ENCODE assay signal across 31 mouse cellular contexts in genomic region chr14:12004061-12004460, GRCm38 (mm10).
DNase-seq lines count a peak whose midpoint lies in the region; ATAC-seq and TF ChIP-seq lines count a peak whose summit lies in the region.
"Had no signal": no experiment of that assay in that cellular context is flagged by ENCODE, and none has a peak within 500 bp of the region (broad histone marks: within the 10 kb centered on the region; RNA-seq: fewer than 3 reads in every experiment).

No protein-coding gene starts in this region.

- TF ChIP-seq POLR2A in heart, adult 2 months (IDR thresholded peaks at IDR 0.05; ENCODE audit: insufficient read depth, low read depth, low read length): no peak

- intact Hi-C loops in left cerebral cortex, postnatal 25 days (cut with DNase I): no loop called here
- intact Hi-C loops in heart, adult 2 months (cut with DNase I): no loop called here

- no peak overlapping the region for H3K4me3 ChIP-seq in heart, adult 2 months
- H3K4me3 ChIP-seq: embryonic facial prominence, embryonic 12.5 days; heart, embryonic 13.5 days; limb, embryonic 12.5 days; liver, embryonic 15.5 days; midbrain, embryonic 10.5 days; midbrain, embryonic 15.5 days had no signal

- peak; percentile 96 for ATAC-seq in frontal cortex, adult (ENCODE audit: low TSS enrichment)
- ATAC-seq: activated CD4-positive, CD25-positive, alpha-beta regulatory T cell, adult 4 months; forebrain, embryonic 14.5 days; midbrain, embryonic 15.5 days had no signal

- H3K4me1 ChIP-seq in heart, adult 2 months (ENCODE audit: control insufficient read depth, insufficient read depth, low read length): no peaks in the 10 kb centered on the region
- H3K4me1 ChIP-seq: embryonic facial prominence, embryonic 12.5 days; limb, embryonic 12.5 days; liver, embryonic 15.5 days; midbrain, embryonic 10.5 days; midbrain, embryonic 15.5 days had no signal

- no peak for TF ChIP-seq EP300 in heart, adult 2 months (IDR thresholded peaks at IDR 0.05; ENCODE audit: insufficient read depth, low read depth, low read length)

- 87% methylated on average over 4 of the region's 4 CpGs for WGBS in heart, adult 2 months

- no peak overlapping the region for H3K9ac ChIP-seq in heart, adult 2 months (ENCODE audit: low read depth, low read length)
- H3K9ac ChIP-seq: embryonic facial prominence, embryonic 12.5 days; heart, embryonic 13.5 days; hindbrain, embryonic 14.5 days; limb, embryonic 12.5 days; liver, embryonic 15.5 days; lung, embryonic 14.5 days; midbrain, embryonic 15.5 days had no signal

- no peak for TF ChIP-seq CTCF in heart, adult 2 months (IDR thresholded peaks at IDR 0.05)

- H3K27me3 ChIP-seq in heart, adult 2 months (ENCODE audit: control insufficient read depth, insufficient read depth, low read length): no peaks in the 10 kb centered on the region
- H3K27me3 ChIP-seq: CH12.LX; embryonic facial prominence, embryonic 12.5 days; heart, embryonic 13.5 days; limb, embryonic 12.5 days; liver, embryonic 15.5 days; midbrain, embryonic 15.5 days had no signal

- no peak for DNase-seq in frontal cortex, postnatal 10 days (ENCODE audit: low spot score in 2 of 2)
- DNase-seq in right cerebral cortex, adult 18-20 months: peak; percentile 59
- no peak for DNase-seq in right cerebral cortex, postnatal 14 days
- DNase-seq in left cerebral cortex, postnatal 25 days (ENCODE audit: low spot score in 2 of 2): peak; percentile 43 to 85
- no peak for DNase-seq in cerebellum, postnatal 14 days
- DNase-seq in lung, postnatal 4 days: no peak
- DNase-seq in heart, adult 2 months: no peak
- DNase-seq: adrenal gland, adult 2 months; adrenal gland, postnatal 36 days; cerebellum, adult 9-10 months; embryo, embryonic 11 days; gastrocnemius, postnatal 10 days; heart, postnatal 10 days; kidney, adult 11 months; kidney, postnatal 14 days; lung, embryonic 14.5 days; lung, postnatal 14 days; spleen, adult 18-20 months; thymus, adult 18-20 months; thymus, postnatal 36 days had no signal

- H3K36me3 ChIP-seq in heart, adult 2 months (ENCODE audit: control insufficient read depth, insufficient read depth, low read length): no peaks in the 10 kb centered on the region
- H3K36me3 ChIP-seq: embryonic facial prominence, embryonic 12.5 days; heart, embryonic 13.5 days; limb, embryonic 12.5 days; liver, embryonic 15.5 days; midbrain, embryonic 10.5 days; midbrain, embryonic 15.5 days had no signal

- H3K27ac ChIP-seq in heart, adult 2 months: no peak overlapping the region
- H3K27ac ChIP-seq: embryonic facial prominence, embryonic 12.5 days; heart, embryonic 13.5 days; hindbrain, embryonic 14.5 days; limb, embryonic 12.5 days; liver, embryonic 15.5 days; midbrain, embryonic 10.5 days; midbrain, embryonic 15.5 days had no signal

- H3K79me2 ChIP-seq in heart, adult 2 months (replicated peaks; ENCODE audit: control insufficient read depth, insufficient read depth, low read length): peaks cover under 1% of the 10 kb centered on the region; the same call in 1 of the 2 replicates

Comparison
In these comparisons a context has a peak if more than half of its experiments do, and no peak if none do; other contexts are left out.
1. DNase-seq: peak in right cerebral cortex, adult 18-20 months (single experiment) and left cerebral cortex, postnatal 25 days (2 of 2); none in frontal cortex, postnatal 10 days (0 of 2), right cerebral cortex, postnatal 14 days (single experiment), cerebellum, postnatal 14 days (0 of 2), lung, postnatal 4 days (0 of 2) and heart, adult 2 months (0 of 2).